Mouse (Mus musculus): ENCODE data around the gene Skiv2l.
A peak's percentile ranks its signal among the peaks of the same experiment; 100 is the strongest.
"Not testable (repeated sequence)": the region's sequence is repeated elsewhere in the genome, so short reads cannot be mapped to it uniquely, and the experiment has no call there.

Gene Skiv2l

DNA sequence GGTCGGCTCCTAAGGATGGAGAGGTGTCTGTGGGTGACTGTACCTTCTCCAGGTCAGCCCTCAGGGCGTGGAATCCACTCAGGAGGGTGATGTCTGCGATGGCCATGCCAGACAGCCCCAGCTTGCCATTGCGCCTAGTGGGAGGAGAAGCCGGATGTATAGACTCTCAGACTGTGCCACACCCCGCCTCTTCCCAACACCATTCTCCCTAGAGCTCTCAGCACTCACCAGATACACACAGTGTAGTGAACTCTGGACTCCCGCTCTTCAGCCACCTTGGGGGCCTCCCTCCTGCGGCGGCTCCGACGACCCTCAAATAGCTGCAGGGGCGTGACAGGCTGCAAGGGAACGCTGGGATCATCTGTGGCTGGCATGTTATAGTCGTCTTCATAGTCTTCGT is 38.7 kb downstream of the Skiv2l start:
- DNase-seq (ENCODE audit: low read depth), result no peak

DNA sequence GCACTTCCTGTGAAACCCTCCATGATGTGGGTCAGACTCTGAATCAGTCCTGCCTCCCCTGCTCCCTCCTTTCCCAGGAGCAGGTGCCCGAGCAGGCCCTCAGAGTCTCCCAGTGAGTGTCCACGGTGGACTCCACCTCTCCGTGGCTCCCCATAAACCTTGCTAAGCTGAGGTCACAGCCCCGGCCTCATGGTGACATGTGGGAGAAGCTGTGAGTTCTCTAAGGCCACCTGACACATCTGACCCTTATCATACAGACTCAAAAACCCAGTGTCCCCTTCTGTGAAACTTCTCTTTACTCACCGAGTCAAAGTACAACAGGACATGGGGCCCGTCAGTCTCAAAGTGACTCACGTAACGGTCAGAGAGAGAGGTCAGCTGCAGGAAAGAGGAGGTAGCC is 39.2 kb downstream of the Skiv2l start:
- not testable (repeated sequence) for DNase-seq (ENCODE audit: low read depth)

DNA sequence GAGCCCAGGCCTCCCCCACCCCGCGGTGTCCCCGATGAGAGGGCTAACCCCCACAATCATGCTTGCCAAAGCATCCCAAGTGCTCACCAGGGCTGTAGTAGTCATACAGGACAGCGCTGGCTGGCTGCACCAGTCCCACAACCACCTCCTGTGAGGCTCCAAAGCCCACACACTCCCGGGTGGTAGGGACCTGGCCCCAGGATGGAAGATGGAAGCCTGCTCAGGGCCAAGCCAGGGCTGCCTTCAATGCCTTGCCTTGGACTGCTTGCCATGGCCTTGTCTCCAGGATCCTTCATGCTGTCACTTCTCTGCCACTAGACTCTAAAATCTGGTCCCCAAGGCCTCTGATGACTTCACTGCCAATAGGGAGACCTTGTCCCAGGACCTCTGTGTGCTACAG is 39.6 kb downstream of the Skiv2l start:
- DNase-seq (ENCODE audit: low read depth), result not testable (repeated sequence)

DNA sequence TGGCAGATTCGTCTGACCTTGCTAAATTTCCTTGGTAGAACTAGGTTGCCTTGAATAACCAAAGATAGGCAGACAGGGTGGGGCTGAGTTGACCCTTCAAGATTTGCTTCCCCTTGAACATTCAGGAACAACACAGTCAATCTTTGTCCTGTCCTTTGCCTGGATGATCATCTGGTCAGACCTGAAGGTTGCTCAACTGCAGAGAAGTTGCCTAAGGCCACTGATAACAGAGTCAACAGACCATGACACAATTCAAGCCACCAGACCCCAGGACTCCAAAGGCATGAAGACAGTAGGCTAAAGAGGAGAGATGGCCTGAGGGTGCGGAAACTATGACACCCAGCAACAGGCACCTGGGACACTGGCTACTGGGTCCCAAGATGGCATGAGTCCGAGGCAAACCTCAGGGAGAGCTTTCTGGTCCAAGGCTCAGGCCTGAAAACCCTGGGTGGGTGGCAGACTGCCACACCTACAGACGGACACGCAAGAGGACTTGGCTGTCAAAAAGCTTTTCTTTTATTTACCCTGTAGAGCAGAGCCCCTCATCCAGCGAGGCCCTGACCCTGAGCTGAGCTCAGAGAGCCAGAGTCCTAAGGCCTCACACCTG is 41.3 kb downstream of the Skiv2l start:
- no peak for DNase-seq (ENCODE audit: low read depth)

DNA sequence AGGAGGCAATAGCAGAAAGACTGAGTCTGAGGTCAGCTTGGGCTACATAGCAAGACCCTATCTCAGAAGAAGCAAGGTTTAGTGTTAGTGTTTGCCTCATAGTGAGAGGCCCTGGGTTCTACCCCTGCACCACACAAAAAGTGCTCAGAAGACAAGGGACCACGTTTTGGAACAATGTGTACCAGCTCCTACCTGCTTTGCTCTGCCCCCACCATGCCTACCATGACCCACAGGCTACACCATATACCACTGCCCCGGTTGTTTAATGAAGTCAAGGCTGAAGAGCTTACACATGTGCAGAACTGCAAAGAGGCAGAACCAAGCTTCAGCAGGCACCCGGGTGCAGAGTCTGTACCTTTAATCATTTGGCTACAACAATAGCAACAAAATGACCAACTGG is 42.8 kb downstream of the Skiv2l start:
- no peak for DNase-seq (ENCODE audit: low read depth)

DNA sequence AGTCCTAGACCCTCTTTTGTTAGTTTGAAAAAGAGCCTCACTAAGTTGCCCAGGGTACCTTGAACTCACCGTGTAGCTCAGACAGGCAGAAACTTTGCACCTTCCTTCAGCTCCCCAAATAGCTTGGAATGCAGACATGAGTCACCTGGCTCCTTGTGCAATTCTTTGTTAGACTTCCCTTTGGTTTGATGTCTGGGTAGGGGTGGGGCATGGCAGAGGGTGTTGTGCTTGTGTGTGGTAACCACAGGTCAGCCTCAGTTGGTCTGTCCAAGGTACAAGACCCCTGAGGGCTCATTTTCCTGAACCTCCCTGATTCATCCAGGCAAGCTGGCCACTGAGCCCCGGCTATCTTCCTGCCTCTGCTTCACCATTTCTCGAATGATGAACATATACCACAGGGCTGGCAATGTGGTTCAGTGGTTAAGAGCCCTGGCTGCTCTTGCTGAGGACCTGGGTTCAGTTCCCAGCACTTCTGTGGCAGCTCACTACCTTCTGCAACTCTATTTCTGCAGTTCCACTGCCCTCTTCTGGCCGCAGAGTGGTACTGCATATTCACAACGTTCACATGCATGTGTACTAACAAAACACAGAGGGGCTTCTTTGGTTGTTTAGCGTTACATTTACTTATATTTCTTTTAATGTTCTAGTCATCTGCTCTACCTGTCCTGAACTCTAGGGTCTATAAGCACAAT is 45.0 kb downstream of the Skiv2l start:
- DNase-seq (ENCODE audit: low read depth), result peak; percentile 46

DNA sequence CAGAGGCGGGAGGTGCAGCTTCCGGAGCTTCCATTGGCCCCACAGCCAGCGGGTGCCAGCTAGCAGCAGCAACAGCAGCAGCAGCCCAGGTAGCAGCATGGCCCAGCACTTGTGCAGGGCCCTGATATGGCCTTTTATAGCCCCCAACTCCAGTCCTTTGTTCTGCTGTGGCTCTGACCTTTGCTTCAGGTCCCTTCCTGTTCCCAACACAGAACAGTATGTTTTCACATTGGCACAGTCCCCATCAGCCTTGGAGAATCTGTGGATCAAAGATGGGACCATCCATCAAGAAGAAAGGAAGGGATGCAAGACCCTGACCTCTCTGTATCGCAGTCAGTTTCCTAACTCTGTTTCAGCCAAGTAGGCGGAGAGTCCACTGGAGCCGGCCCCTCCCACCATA is 45.7 kb downstream of the Skiv2l start, which contains the start of gene Cyp21a1:
TSS of gene Cyp21a1 (minus strand) at position 261 of the 400 bp plus-strand sequence.
- DNase-seq (ENCODE audit: low read depth), result not testable (repeated sequence)

DNA sequence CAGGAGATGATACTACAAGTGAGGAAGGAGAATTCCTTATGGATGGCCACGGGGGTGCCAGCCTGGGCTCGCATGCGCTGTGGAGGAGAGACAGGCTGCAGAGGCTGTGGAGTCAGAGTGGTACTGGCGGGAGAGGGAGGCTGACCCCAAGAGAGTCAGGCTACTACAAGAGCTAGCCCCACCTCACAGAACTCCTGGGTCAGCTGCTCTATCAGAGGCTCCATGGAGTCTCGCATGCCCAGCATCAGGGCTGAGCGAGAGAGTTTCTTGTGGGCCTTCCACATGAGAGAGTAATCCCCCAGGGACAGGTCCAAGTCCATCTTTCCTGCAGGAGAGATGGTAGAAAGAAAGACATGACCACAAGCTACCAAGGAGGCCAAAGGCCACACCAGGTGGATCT is 46.6 kb downstream of the Skiv2l start:
- DNase-seq (ENCODE audit: low read depth), result not testable (repeated sequence)

DNA sequence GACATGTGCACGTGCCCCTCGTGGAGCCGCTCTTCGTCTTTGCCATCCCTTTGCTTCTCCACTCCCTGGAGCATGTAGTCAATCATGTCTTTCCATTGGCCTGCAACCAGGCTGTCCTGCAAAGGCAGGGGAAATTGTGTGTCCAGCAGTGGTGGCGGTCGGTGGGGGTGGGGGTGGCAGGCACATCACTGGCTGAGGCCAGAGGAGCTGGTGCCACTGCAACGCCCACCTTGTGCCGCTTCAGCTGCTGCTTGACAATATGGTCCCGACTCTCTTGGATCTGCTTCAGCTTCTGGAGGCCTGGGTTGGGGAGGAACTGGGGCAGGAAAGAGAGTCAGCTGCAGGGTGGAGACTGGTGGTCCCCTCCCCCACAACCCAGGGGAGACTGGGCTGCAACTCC is 47.3 kb downstream of the Skiv2l start:
- DNase-seq (ENCODE audit: low read depth), result not testable (repeated sequence)

DNA sequence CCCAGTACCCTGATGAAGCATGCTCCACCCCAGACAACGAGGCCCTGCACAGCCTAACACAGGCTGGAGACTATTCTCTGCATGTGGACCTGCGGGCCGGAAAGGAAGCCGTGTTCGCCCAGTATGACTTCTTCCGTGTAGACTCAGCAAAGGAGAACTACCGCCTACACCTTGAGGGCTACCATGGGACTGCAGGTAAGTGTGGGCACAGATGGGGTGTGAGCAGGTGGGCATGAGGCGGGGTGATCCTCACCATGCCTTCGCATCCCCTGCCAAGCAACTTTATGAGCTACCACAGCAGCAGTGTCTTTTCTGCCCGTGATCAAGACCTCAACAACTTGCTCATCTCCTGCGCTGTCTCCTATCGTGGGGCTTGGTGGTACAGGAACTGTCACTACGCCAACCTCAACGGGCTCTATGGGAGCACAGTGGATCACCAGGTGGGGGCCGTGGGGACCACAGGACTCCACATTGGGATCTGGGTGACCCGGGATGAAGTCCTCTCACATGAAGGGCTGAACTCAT is 49.2 kb downstream of the Skiv2l start:
- not testable (repeated sequence) for DNase-seq (ENCODE audit: low read depth)

DNA sequence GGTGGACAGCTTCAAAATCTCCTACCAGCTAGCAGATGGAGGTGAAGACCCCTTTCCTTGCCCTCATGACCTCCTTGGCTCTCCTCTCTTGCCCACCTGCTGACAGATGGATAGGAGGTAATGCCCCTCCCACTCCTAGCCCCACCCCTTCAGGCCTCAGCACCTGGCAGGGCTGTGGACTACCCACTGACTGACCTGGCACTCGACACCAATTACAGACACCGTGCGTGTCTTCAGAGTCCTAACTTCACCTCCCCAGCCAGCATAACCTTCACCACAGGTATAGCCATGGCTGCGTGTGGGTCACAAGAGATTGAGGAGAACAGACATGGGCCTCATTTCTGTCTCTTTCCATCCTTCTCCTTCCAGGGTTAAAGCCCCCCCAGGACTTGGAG is 50.5 kb downstream of the Skiv2l start:
- no peak for DNase-seq (ENCODE audit: low read depth)

DNA sequence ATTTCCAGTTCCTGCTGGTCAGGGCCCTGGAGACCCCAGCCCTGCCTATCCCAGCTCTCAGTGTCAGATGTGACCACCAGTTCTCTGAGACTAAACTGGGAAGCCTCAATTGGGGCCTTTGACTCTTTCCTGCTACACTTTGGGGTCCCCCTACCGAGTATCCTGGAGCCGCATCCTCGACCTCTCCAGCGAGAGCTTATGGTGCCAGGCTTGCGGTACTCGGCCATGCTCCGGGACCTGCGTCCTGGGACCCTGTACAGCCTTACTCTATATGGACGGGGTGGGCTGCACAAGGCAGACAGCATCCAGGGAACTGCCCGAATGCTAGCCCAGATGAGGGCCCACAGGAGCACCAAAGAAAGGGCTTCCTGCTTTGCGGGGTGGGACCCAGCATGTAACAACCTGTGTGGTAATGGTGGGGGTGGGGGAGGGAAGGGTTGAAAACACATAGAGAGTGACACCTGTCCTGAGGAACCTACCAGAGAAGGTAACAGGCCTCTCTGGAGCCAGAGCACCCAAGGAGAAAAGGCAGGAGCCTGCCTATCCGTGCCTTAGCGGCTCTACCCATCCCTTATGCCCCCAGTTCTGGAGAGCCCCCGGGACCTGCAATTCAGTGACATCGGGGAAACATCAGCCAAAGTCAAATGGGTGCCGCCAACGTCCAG is 51.0 kb downstream of the Skiv2l start:
- DNase-seq (ENCODE audit: low read depth), result no peak

DNA sequence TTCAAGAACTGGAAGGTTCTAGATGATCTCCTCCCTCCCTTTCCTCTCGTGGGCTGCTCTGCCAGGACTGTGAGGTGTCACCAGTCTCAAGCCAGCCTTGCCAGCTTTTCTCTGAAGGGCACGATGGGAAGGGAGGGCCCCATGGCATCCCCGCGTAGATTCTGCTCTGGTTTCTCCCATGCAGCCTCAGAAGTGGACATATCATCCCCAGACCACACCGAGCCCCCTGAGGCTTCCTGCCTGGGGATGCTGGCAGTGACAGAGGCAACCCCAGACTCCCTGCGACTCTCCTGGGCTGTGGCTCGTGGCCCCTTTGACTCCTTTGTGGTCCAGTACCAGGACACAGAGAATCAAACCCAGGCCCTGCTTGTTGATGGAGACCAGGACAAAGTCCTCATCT is 51.9 kb downstream of the Skiv2l start:
- not testable (repeated sequence) for DNase-seq (ENCODE audit: low read depth)

DNA sequence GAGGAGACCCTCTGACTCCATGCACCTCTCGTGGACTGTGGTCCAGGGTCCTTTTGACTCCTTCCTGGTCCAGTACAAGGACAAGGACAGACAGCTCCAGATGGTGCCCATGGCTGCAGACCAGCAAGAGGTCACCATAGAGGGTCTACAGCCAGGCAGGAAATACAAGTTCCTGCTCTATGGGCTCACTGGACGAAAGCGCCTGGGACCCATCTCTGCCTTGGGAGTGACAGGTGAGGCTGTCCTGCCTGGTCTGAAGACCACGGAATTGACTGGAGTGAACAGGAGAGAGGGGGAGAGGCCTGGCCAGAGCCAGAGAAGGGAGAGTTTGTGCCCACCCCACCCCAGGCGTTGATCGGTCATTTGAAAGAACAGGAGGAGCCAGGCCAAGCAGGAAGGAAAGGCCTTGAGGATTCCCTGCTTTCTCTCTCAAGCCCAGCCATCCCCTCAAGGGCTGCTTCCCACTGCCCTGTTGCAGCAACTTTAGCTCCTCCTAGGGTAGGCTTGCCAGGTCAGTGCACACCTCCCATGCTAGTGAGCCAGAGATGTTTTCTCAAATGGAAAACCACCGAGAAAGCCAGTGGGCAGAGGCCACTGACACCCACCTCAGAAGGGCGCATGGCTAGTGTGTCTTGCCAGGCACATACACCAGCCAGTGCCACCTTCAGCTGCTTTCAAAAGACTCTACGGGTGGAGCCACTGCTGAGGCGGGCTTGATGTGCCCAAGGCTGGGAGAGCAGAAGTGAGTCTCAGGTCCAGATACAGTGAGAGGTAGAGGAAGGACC is 52.6 kb downstream of the Skiv2l start:
- DNase-seq (ENCODE audit: low read depth), result not testable (repeated sequence)

DNA sequence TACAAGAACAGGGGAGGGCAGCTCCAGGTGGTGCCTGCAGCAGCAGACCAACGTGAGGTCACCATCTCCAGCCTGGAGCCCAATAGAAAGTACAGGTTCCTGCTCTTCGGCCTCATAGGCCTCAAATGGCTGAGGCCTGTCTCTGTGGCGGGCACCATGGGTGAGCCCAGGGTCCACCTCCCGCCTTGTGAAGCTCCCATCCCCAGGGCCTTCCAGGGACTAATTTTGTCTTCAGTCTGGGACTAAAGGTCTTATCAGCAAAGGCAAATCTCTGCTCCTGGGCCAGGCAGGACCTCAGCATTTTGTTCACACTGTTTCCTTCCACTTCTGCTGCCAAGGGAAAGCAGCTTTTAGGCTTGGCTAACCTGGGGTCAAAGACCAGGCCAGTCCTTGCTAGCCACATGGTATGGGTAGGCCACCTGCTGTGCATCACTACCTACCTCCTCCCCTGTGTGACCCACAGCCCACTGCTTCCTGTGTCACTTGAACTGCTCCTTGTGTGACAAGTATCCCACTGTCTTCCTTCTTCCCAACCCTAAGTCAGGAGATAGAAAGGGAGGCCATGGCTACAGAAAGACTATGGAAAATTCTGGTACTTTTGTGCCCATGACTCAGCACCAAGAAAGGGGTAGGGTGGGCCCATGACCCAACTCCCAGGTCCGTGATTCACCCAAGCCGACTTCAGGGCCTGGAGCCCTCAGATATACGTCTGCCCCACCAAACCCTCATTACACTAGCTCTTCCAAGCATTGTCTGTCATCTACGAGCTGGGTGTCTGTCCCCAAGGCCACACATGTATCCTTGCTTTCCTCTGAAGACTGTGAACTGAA is 53.5 kb downstream of the Skiv2l start:
- no peak for DNase-seq (ENCODE audit: low read depth)

DNA sequence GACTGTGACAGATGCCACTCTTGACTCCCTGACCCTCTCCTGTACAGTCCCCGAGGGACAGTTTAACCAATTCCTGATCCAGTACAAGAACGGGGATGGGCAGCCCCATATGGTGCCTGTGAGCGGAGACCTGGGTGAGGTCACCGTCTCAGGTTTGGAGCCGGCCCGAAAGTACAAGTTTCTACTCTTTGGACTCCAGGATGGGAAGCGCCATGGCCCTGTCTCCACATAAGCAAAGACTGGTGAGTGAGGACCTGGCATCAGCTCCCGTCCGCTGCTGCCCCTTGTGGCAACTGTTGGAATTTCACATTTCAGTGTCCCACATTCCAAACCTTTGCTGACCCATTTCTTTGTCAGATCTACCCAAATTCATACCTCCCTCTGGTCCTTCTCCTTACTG is 54.4 kb downstream of the Skiv2l start:
- DNase-seq (ENCODE audit: low read depth), result peak; percentile 49

DNA sequence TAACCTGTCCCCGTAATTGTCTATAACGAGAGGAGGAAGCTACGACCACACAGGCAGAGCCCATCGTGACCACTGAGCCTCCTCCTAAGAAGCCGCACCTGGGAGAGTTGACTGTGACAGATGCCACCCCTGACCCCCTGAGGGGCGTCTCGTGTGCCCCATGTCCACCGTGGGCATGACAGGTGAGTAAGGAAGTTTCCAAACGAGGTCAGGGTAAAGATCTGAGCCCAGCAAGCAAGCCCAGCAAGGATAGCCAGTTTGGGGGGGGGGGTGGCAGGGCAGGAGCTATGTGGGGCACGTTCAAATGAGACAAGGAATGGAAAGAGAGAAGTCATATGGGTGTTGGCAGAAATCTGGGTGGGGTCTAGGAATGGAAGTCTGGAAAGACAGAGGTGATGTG is 55.0 kb downstream of the Skiv2l start:
- DNase-seq (ENCODE audit: low read depth), result no peak
